In genomic region chr9:111523111-111523510, GRCm38 (mm10) we compare ENCODE assay signal across 26 mouse cellular contexts.
"Had no signal": no experiment of that assay in that cellular context is flagged by ENCODE, and none has a peak within 500 bp of the region (broad histone marks: within the 10 kb centered on the region; RNA-seq: fewer than 3 reads in every experiment).

No protein-coding gene starts in this region.

- H3K27me3 ChIP-seq: kidney, embryonic 15.5 days; limb, embryonic 12.5 days; limb, embryonic 15.5 days; megakaryocyte, embryonic 14.5 days; midbrain, embryonic 13.5 days; neural tube, embryonic 12.5 days; neural tube, embryonic 15.5 days had no signal

- H3K27ac ChIP-seq: kidney, embryonic 15.5 days; left cerebral cortex, adult 2 months; limb, embryonic 12.5 days; limb, embryonic 15.5 days; liver, embryonic 14.5 days; midbrain, embryonic 10.5 days; midbrain, embryonic 13.5 days; neural tube, embryonic 12.5 days; neural tube, embryonic 15.5 days; stomach, postnatal 0 days had no signal

- ATAC-seq: liver, postnatal 0 days; lung, postnatal 0 days; midbrain, embryonic 13.5 days had no signal

- H3K9ac ChIP-seq: kidney, embryonic 15.5 days; limb, embryonic 12.5 days; limb, embryonic 15.5 days; liver, embryonic 14.5 days; liver, postnatal 0 days; lung, embryonic 14.5 days; midbrain, embryonic 13.5 days; neural tube, embryonic 12.5 days; neural tube, embryonic 15.5 days had no signal

- H3K9me3 ChIP-seq: limb, embryonic 15.5 days; midbrain, embryonic 10.5 days; midbrain, embryonic 13.5 days; neural tube, embryonic 12.5 days; neural tube, embryonic 15.5 days had no signal

- DNase-seq: kidney, adult 8-10 months; kidney, postnatal 10 days; kidney, postnatal 36 days; layer of hippocampus, postnatal 36 days; left cerebral cortex, postnatal 4 days; liver, postnatal 0 days; lung, embryonic 14.5 days; lung, postnatal 36 days; right cerebral cortex, adult 18-20 months; right cerebral cortex, postnatal 14 days; right cerebral cortex, postnatal 4 days; thymus, adult 2 months; thymus, postnatal 25 days had no signal

- H3K4me3 ChIP-seq: kidney, embryonic 15.5 days; left cerebral cortex, adult 2 months; limb, embryonic 12.5 days; limb, embryonic 15.5 days; megakaryocyte, embryonic 14.5 days; midbrain, embryonic 10.5 days; midbrain, embryonic 13.5 days; neural tube, embryonic 12.5 days; neural tube, embryonic 15.5 days had no signal

- H3K4me1 ChIP-seq: kidney, embryonic 15.5 days; limb, embryonic 12.5 days; limb, embryonic 15.5 days; megakaryocyte, embryonic 14.5 days; midbrain, embryonic 10.5 days; midbrain, embryonic 13.5 days; neural tube, embryonic 12.5 days; neural tube, embryonic 15.5 days had no signal

- H3K36me3 ChIP-seq: kidney, embryonic 15.5 days; limb, embryonic 12.5 days; limb, embryonic 15.5 days; midbrain, embryonic 10.5 days; midbrain, embryonic 13.5 days; neural tube, embryonic 12.5 days; neural tube, embryonic 15.5 days had no signal

- H3K4me2 ChIP-seq: kidney, embryonic 15.5 days; limb, embryonic 12.5 days; limb, embryonic 15.5 days; liver, embryonic 11.5 days; lung, embryonic 14.5 days; midbrain, embryonic 13.5 days; neural tube, embryonic 12.5 days; neural tube, embryonic 15.5 days had no signal
